Mouse (Mus musculus): Measurements from ENCODE around the gene Igsf8. TPM values are rescaled to one million over a fixed set of nuclear protein-coding genes. Genes with fewer than 3 reads are reported as not detected.
A peak's percentile ranks its signal among the peaks of the same experiment; 100 is the strongest.

Igsf8 gene
- polyA plus RNA-seq, 1 experiment from 2014 or later = 142 TPM

- Histone ChIP-seq H3K27me3 (ENCODE audit: control insufficient read depth, insufficient read depth, low read length) (no peaks in the 10 kb centered on the region), H3K27ac (ENCODE audit: low read depth, low read length) (no peak overlapping the region), H3K36me3 (ENCODE audit: control insufficient read depth, insufficient read depth, low read length) (no peaks in the 10 kb centered on the region), H3K9ac (ENCODE audit: low read length) (no peak overlapping the region), H3K4me2 (ENCODE audit: low read depth) (no peak overlapping the region), H3K4me1 (ENCODE audit: control insufficient read depth, insufficient read depth, low read length) (no peaks in the 10 kb centered on the region), H3K9me3 (ENCODE audit: control insufficient read depth, low read length) (no peaks in the 10 kb centered on the region), H3K4me3 (ENCODE audit: low read depth, low read length) (no peak overlapping the region)
- DNase-seq (ENCODE audit: low spot score) (no peak), ATAC-seq (ENCODE audit: insufficient read depth, low FRiP score, low TSS enrichment) (no peak)
- 80% methylated on average over 15 of the region's 15 CpGs for WGBS
Measured at GRCm38 (mm10) chr1:172335804-172336203, 74.4 kb downstream of the Igsf8 start.

- no peaks in the 10 kb centered on the region for H3K36me3 ChIP-seq (ENCODE audit: control insufficient read depth, insufficient read depth, low read length)
- H3K4me2 ChIP-seq (ENCODE audit: low read depth) = no peak overlapping the region
- no peaks in the 10 kb centered on the region for H3K4me1 ChIP-seq (ENCODE audit: control insufficient read depth, insufficient read depth, low read length)
- no peak overlapping the region for H3K27ac ChIP-seq (ENCODE audit: low read depth, low read length)
- H3K4me3 ChIP-seq (ENCODE audit: low read depth, low read length) = no peak overlapping the region
- H3K9me3 ChIP-seq (ENCODE audit: control insufficient read depth, low read length) = no peaks in the 10 kb centered on the region
- H3K9ac ChIP-seq (ENCODE audit: low read length) = no peak overlapping the region
- WGBS = 24% methylated on average over 2 of the region's 2 CpGs
- no peak for DNase-seq (ENCODE audit: low spot score)
- H3K27me3 ChIP-seq (ENCODE audit: control insufficient read depth, insufficient read depth, low read length) = peaks cover 4% of the 10 kb centered on the region; the same call in 1 of the 2 replicates
- no peak for ATAC-seq (ENCODE audit: insufficient read depth, low FRiP score, low TSS enrichment)
Measured at GRCm38 (mm10) chr1:172337411-172338185, 76.2 kb downstream of the Igsf8 start.

- H3K36me3 ChIP-seq (ENCODE audit: control insufficient read depth, insufficient read depth, low read length) = no peaks in the 10 kb centered on the region
- peak within 1 kb of the TSS; percentile 60 for H3K9ac ChIP-seq (ENCODE audit: low read length)
- H3K4me2 ChIP-seq (ENCODE audit: low read depth) = peak within 1 kb of the TSS; percentile 49
- H3K27ac ChIP-seq (ENCODE audit: low read depth, low read length) = no peak within 1 kb of the TSS
- H3K27me3 ChIP-seq (ENCODE audit: control insufficient read depth, insufficient read depth, low read length) = peaks cover 4% of the 10 kb centered on the region; the same call in 1 of the 2 replicates
- no peaks in the 10 kb centered on the region for H3K9me3 ChIP-seq (ENCODE audit: control insufficient read depth, low read length)
- DNase-seq (ENCODE audit: low spot score) (peak; percentile 88), ATAC-seq (ENCODE audit: insufficient read depth, low FRiP score, low TSS enrichment) (peak; percentile 98)
- no peaks in the 10 kb centered on the region for H3K4me1 ChIP-seq (ENCODE audit: control insufficient read depth, insufficient read depth, low read length)
- H3K4me3 ChIP-seq (ENCODE audit: low read depth, low read length) = peak within 1 kb of the TSS; percentile 47
- WGBS = 2% methylated on average over 38 of the region's 38 CpGs
Measured at GRCm38 (mm10) chr1:172340729-172341321, 79.4 kb downstream of the Igsf8 start, which contains the start of gene Kcnj10. TSS of gene Kcnj10 (plus strand) at chr1:172341210.

GRCm38 (mm10) chr1:172341386-172341785, 79.9 kb downstream of the Igsf8 start:
- Histone ChIP-seq H3K4me1 (ENCODE audit: control insufficient read depth, insufficient read depth, low read length) (no peaks in the 10 kb centered on the region), H3K27me3 (ENCODE audit: control insufficient read depth, insufficient read depth, low read length) (peaks cover 4% of the 10 kb centered on the region; the same call in 1 of the 2 replicates), H3K27ac (ENCODE audit: low read depth, low read length) (no peak overlapping the region), H3K9ac (ENCODE audit: low read length) (peak overlapping the region; percentile 60), H3K9me3 (ENCODE audit: control insufficient read depth, low read length) (no peaks in the 10 kb centered on the region), H3K4me3 (ENCODE audit: low read depth, low read length) (peak overlapping the region; percentile 47), H3K36me3 (ENCODE audit: control insufficient read depth, insufficient read depth, low read length) (no peaks in the 10 kb centered on the region), H3K4me2 (ENCODE audit: low read depth) (peak overlapping the region; percentile 49)
- ATAC-seq (ENCODE audit: insufficient read depth, low FRiP score, low TSS enrichment) (peak; percentile 11), DNase-seq (ENCODE audit: low spot score) (no peak)
- 17% methylated on average over 10 of the region's 10 CpGs for WGBS

GRCm38 (mm10) chr1:172342729-172343128, 81.3 kb downstream of the Igsf8 start:
- H3K4me3 ChIP-seq (ENCODE audit: low read depth, low read length) = no peak overlapping the region
- H3K36me3 ChIP-seq (ENCODE audit: control insufficient read depth, insufficient read depth, low read length) = no peaks in the 10 kb centered on the region
- DNase-seq (ENCODE audit: low spot score) = no peak
- H3K27ac ChIP-seq (ENCODE audit: low read depth, low read length) = no peak overlapping the region
- peaks cover 4% of the 10 kb centered on the region; the same call in 1 of the 2 replicates for H3K27me3 ChIP-seq (ENCODE audit: control insufficient read depth, insufficient read depth, low read length)
- no peak overlapping the region for H3K9ac ChIP-seq (ENCODE audit: low read length)
- H3K4me2 ChIP-seq (ENCODE audit: low read depth) = no peak overlapping the region; the same call in 1 of the 2 replicates
- no peaks in the 10 kb centered on the region for H3K4me1 ChIP-seq (ENCODE audit: control insufficient read depth, insufficient read depth, low read length)
- WGBS = 95% methylated on average over 2 of the region's 3 CpGs
- H3K9me3 ChIP-seq (ENCODE audit: control insufficient read depth, low read length) = no peaks in the 10 kb centered on the region
- no peak for ATAC-seq (ENCODE audit: insufficient read depth, low FRiP score, low TSS enrichment)

GRCm38 (mm10) chr1:172343914-172344313, 82.5 kb downstream of the Igsf8 start:
- no peak overlapping the region for H3K27ac ChIP-seq (ENCODE audit: low read depth, low read length)
- H3K9ac ChIP-seq (ENCODE audit: low read length) = no peak overlapping the region
- no peak overlapping the region for H3K4me2 ChIP-seq (ENCODE audit: low read depth)
- 60% methylated on average over 3 of the region's 3 CpGs for WGBS
- no peak overlapping the region for H3K4me3 ChIP-seq (ENCODE audit: low read depth, low read length)
- no peaks in the 10 kb centered on the region for H3K36me3 ChIP-seq (ENCODE audit: control insufficient read depth, insufficient read depth, low read length)
- no peaks in the 10 kb centered on the region for H3K9me3 ChIP-seq (ENCODE audit: control insufficient read depth, low read length)
- DNase-seq (ENCODE audit: low spot score) = no peak
- no peak for ATAC-seq (ENCODE audit: insufficient read depth, low FRiP score, low TSS enrichment)
- H3K4me1 ChIP-seq (ENCODE audit: control insufficient read depth, insufficient read depth, low read length) = no peaks in the 10 kb centered on the region
- peaks cover 4% of the 10 kb centered on the region; the same call in 1 of the 2 replicates for H3K27me3 ChIP-seq (ENCODE audit: control insufficient read depth, insufficient read depth, low read length)

- Histone ChIP-seq H3K27me3 (ENCODE audit: control insufficient read depth, insufficient read depth, low read length) (peaks cover 4% of the 10 kb centered on the region; the same call in 1 of the 2 replicates), H3K9ac (ENCODE audit: low read length) (no peak overlapping the region), H3K36me3 (ENCODE audit: control insufficient read depth, insufficient read depth, low read length) (no peaks in the 10 kb centered on the region), H3K4me2 (ENCODE audit: low read depth) (no peak overlapping the region), H3K4me1 (ENCODE audit: control insufficient read depth, insufficient read depth, low read length) (peaks cover 7% of the 10 kb centered on the region; the same call in 1 of the 2 replicates), H3K9me3 (ENCODE audit: control insufficient read depth, low read length) (no peaks in the 10 kb centered on the region), H3K27ac (ENCODE audit: low read depth, low read length) (no peak overlapping the region), H3K4me3 (ENCODE audit: low read depth, low read length) (no peak overlapping the region)
- 91% methylated on average over 7 of the region's 7 CpGs for WGBS
- DNase-seq (ENCODE audit: low spot score) = no peak
- ATAC-seq (ENCODE audit: insufficient read depth, low FRiP score, low TSS enrichment) = no peak
Measured at GRCm38 (mm10) chr1:172344820-172345219, 83.4 kb downstream of the Igsf8 start.

GRCm38 (mm10) chr1:172346707-172347106, 85.3 kb downstream of the Igsf8 start:
- ATAC-seq (ENCODE audit: insufficient read depth, low FRiP score, low TSS enrichment) (no peak), DNase-seq (ENCODE audit: low spot score) (no peak)
- no peak overlapping the region for H3K4me3 ChIP-seq (ENCODE audit: low read depth, low read length)
- H3K9me3 ChIP-seq (ENCODE audit: control insufficient read depth, low read length) = no peaks in the 10 kb centered on the region
- no peak overlapping the region for H3K4me2 ChIP-seq (ENCODE audit: low read depth)
- peaks cover 21% of the 10 kb centered on the region for H3K4me1 ChIP-seq (ENCODE audit: control insufficient read depth, insufficient read depth, low read length)
- no peak overlapping the region for H3K27ac ChIP-seq (ENCODE audit: low read depth, low read length)
- peaks cover 1% of the 10 kb centered on the region; the same call in 1 of the 2 replicates for H3K27me3 ChIP-seq (ENCODE audit: control insufficient read depth, insufficient read depth, low read length)
- H3K9ac ChIP-seq (ENCODE audit: low read length) = no peak overlapping the region
- WGBS = 88% methylated on average over 10 of the region's 10 CpGs
- H3K36me3 ChIP-seq (ENCODE audit: control insufficient read depth, insufficient read depth, low read length) = no peaks in the 10 kb centered on the region
